Comparison of ENCODE assay signal across 17 mouse cellular contexts in genomic region chr13:108524548-108524947, GRCm38 (mm10).
"Had no signal": no experiment of that assay in that cellular context is flagged by ENCODE, and none has a peak within 500 bp of the region (broad histone marks: within the 10 kb centered on the region; RNA-seq: fewer than 3 reads in every experiment).

No protein-coding gene starts in this region.

- H3K36me3 ChIP-seq: kidney, embryonic 15.5 days; liver, embryonic 13.5 days; midbrain, embryonic 12.5 days; neural tube, embryonic 12.5 days; neural tube, embryonic 15.5 days had no signal

- H3K27me3 ChIP-seq: kidney, embryonic 15.5 days; liver, embryonic 13.5 days; midbrain, embryonic 12.5 days; neural tube, embryonic 12.5 days; neural tube, embryonic 15.5 days had no signal

- DNase-seq: kidney, adult 8-10 months; kidney, postnatal 10 days; kidney, postnatal 4 days; liver, embryonic 13.5 days; lung, adult 2 months; lung, postnatal 14 days; lung, postnatal 4 days; right cerebral cortex, adult 18-20 months; right cerebral cortex, postnatal 14 days; thymus, adult 2 months; thymus, postnatal 14 days; thymus, postnatal 4 days had no signal

- H3K4me2 ChIP-seq: kidney, embryonic 15.5 days; liver, embryonic 13.5 days; midbrain, embryonic 12.5 days; neural tube, embryonic 12.5 days; neural tube, embryonic 15.5 days had no signal

- ATAC-seq: intestine, postnatal 0 days had no signal

- H3K4me1 ChIP-seq: kidney, embryonic 15.5 days; midbrain, embryonic 12.5 days; neural tube, embryonic 12.5 days; neural tube, embryonic 15.5 days had no signal

- H3K4me3 ChIP-seq: kidney, embryonic 15.5 days; liver, embryonic 13.5 days; midbrain, embryonic 12.5 days; neural tube, embryonic 12.5 days; neural tube, embryonic 15.5 days had no signal

- H3K27ac ChIP-seq: kidney, embryonic 15.5 days; liver, embryonic 13.5 days; midbrain, embryonic 12.5 days; neural tube, embryonic 12.5 days; neural tube, embryonic 15.5 days had no signal

- H3K9ac ChIP-seq: kidney, embryonic 15.5 days; liver, embryonic 13.5 days; midbrain, embryonic 12.5 days; neural tube, embryonic 12.5 days; neural tube, embryonic 15.5 days had no signal

- H3K9me3 ChIP-seq: kidney, embryonic 15.5 days; liver, embryonic 13.5 days; midbrain, embryonic 12.5 days; neural tube, embryonic 12.5 days; neural tube, embryonic 15.5 days had no signal
